Mouse (Mus musculus): Measurements from ENCODE around the gene Prkar1b. TPM values are rescaled to one million over a fixed set of nuclear protein-coding genes. Genes with fewer than 3 reads are reported as not detected.

The Prkar1b gene
- total RNA-seq, 2 experiments from 2014 or later: 499 to 505 TPM

DNA sequence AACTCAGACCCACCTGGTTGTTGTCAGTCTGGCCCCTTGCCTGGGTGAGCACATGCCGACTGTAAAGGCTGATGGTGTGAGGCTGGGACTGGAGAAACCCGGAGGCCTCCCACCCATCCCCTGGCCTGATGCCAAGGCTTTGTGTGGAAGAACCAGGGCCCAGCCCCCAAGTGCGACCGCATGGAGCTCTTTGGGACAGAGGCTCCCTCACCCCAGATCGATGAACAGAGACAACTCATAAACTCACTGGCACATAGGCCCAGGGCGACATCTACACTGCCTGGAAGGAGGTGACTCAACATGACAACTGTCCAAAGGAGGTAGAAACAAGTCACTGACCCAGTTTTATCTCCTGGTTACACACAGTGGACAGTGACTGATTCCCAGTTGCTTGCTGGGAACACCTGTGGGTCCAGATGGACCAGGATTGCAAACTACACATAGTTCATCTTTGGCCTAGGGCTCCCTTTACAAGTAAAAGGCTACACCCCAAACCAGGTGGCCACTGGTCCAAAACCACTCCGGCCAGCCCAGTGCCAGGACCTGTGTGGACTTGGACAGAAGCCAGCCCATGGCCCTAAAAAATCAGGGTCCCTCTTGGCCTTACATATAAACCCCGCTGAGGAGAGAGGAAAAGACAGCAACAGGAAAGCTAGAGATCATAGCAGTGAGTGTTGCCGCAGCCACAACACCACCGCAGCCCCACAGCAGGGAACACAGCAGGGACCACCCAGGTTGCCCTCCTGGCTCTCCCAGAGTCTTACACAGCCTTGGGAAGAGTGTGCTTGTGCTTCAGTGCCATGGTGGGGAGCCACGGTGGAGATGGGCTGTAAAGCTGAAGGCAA, 72.3 kb downstream of the Prkar1b start:
- intact Hi-C loops (cut with DNase I): loop anchor here (5.0 kb wide), 1 partner anchor 230 kb away; no protein-coding TSS in a partner anchor
- peak; percentile 26 to 65 for DNase-seq (ENCODE audit: extremely low spot score in 1 of 2, low spot score in 2 of 2)

DNA sequence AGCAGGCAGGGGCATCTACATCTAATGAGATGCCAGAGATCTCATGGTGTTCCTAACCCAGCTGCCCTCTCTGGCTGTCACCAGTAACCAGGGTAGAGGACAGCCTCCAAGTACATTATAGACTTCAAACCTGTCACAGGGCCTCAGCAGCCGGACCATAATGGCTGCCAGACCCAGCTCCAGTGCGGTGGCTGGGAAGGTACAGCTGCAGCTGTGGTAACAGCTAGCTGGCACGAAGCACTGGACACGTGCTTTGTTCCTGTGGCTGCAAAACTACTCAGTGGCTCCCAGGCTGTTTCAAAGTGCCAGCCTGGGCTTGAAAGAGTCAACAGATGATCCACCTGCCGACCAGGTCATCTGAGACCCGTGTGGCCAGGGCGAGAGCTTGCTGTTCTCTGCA, 73.4 kb downstream of the Prkar1b start:
- intact Hi-C loops (cut with DNase I): loop anchor here (5.0 kb wide), 1 partner anchor 229 kb away; no protein-coding TSS in a partner anchor
- DNase-seq (ENCODE audit: extremely low spot score in 1 of 2, low spot score in 2 of 2): peak in 1 of 2 experiments; percentile 22

DNA sequence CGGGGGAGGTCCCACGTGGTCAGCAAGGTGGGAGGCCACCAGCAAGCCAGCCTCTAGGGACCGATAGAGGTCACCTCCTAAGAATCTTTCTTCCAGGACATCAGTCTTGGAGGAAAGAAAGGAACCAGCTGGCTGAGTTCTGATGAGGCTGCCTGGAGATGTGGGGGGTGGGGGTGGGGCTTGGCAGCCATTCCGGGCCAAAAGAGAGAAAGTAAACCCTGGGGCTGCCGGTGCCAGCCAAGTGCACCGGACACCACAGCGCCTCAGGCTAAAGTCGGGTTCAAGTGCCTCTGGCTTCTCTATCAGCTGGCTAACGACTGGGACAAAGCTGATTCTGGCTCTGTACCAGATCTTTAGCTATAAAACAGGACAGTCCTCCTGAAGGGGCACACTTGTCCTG, 74.0 kb downstream of the Prkar1b start:
- peak in 1 of 2 experiments; percentile 23 for DNase-seq (ENCODE audit: extremely low spot score in 1 of 2, low spot score in 2 of 2)
- intact Hi-C loops (cut with DNase I): loop anchor here (5.0 kb wide), 1 partner anchor 228 kb away; no protein-coding TSS in a partner anchor

DNA sequence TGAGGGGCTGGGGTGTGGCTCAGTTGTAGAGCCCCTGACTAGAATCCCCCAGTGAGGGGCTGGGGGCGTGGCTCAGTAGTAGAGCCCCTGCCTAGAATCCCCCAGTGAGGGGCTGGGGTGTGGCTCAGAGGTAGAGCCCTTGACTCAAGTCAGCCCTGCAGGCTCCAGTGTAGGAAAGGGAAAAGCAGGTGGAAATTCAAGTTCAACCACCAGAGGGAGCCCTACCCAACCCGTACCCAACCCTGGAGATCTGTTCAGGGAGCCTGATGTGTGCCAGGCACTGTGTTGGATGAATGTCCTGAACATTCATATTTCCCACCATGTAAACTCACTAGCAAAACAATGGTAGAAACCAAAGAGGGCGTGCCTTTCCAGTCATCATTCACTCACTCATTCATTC, 74.7 kb downstream of the Prkar1b start:
- intact Hi-C loops (cut with DNase I): loop anchor here (5.0 kb wide), 1 partner anchor 228 kb away; no protein-coding TSS in a partner anchor
- peak in 1 of 2 experiments; percentile 59 for DNase-seq (ENCODE audit: extremely low spot score in 1 of 2, low spot score in 2 of 2)

DNA sequence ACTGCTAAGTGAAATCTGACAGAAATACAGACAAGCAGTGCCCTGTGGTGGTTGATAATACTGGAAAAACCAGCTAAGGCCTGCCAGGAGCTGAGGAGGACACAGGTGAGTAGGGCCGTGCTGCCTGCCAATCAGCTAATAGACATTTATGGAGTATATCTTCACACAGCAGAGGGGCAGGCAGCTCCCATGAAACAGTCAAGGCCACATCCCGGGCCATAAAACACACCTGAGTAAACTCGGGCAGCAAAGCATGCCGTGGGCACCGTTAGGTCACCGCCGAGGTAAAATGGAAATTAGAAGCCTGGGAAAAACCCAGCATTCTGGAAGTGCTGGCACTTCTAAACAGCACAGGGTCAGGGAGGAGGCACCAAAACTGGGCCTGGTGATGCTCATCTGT, 75.8 kb downstream of the Prkar1b start:
- intact Hi-C loops (cut with DNase I): no loop called here
- peak in 1 of 2 experiments; percentile 9 for DNase-seq (ENCODE audit: extremely low spot score in 1 of 2, low spot score in 2 of 2)

DNA sequence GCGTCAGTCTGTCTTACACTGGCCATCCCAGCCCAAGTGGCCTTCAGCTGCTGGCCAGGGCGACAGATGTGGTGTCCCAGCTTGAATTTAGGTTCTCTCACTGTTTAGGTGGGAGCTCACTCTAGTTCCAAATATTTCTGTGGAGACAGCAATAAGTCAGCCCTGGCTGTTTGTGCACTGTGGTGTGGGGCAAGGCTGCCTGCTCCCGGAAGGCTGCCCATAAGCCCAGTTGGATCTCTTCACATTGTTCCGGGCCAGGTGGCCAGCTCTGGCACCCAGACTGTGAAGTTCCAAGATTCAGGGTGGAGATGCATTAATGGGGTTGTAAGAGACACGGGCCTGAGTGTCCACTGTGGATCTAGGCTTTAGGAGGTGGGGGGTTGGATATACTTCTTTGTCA, 76.9 kb downstream of the Prkar1b start:
- DNase-seq (ENCODE audit: extremely low spot score in 1 of 2, low spot score in 2 of 2): peak in 1 of 2 experiments; percentile 13
- intact Hi-C loops (cut with DNase I): no loop called here

DNA sequence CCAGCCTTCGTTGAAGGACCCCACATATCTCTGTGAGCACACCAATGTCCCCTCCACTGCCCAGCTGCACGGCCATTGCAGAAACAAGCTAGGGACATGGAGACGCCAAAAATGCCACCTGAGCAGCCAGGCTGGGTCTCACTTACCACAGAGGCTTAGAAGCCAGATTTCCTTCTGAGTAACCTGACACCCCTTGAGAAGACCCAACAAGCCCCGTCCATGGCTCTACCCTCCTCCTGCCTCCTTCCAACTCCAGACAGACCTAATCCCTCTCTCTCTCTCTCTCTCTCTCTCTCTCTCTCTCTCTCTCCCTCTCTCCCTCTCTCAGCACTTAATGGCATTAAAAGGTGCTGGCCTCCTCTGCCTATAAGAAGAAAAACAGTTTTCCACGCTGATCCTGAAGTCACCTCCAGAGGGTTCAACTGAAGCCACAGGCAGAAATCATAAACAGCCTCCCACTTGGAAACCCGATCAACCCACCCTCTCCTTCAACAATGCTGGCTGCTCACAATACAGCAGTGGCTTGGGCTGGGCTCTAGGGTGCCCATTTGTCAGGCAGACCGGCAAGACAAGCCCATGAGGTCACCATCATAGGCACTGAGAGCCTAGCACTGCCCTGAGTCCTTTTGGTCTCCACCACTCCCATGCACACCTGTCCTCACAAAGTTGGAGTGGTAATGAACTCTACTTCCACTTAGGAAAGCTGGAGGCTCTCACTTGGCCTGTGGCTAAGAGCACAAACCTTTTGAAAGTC, 82.8 kb downstream of the Prkar1b start:
- intact Hi-C loops (cut with DNase I): no loop called here
- DNase-seq (ENCODE audit: extremely low spot score in 1 of 2, low spot score in 2 of 2): no peak

DNA sequence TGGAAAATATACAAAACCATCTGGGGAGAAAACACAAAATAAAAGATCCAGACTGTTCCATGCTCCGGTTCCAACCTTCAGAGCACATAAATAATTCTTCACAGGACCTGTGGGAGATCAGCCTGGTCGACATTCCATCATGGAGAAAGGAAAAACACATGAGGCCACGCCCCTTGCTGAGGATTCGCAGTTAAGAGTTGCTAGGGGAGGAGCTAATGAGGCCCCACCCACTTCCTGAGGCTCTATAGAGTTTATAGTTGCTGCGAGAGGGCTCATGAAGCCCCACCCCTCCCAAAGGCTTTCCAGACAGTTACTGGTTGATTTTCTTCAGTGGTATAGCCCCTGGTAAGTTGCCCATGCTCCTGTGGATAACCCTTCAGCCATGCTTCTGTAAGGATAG, 85.2 kb downstream of the Prkar1b start:
- peak in 1 of 2 experiments; percentile 57 for DNase-seq (ENCODE audit: extremely low spot score in 1 of 2, low spot score in 2 of 2)
- intact Hi-C loops (cut with DNase I): no loop called here

DNA sequence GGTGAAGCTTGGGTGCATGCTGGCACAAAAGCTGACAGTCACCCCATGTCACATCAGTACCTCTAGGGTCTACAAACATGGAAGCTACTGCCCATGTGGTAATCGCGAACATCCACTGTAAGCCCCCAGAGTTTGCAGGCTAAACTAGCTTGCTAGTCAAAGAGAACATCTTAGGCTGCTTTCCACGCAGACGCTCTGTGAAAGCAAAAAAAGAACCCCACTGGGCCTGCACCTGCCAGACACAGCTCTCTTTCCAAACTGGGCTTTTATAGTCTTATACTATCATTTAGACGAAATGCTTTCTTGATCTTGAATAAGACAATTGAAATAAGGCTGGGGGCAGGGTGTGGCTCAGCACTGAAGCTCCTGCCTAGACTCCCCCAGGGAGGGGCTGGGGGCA, 88.1 kb downstream of the Prkar1b start:
- DNase-seq (ENCODE audit: extremely low spot score in 1 of 2, low spot score in 2 of 2): no peak
- intact Hi-C loops (cut with DNase I): no loop called here

DNA sequence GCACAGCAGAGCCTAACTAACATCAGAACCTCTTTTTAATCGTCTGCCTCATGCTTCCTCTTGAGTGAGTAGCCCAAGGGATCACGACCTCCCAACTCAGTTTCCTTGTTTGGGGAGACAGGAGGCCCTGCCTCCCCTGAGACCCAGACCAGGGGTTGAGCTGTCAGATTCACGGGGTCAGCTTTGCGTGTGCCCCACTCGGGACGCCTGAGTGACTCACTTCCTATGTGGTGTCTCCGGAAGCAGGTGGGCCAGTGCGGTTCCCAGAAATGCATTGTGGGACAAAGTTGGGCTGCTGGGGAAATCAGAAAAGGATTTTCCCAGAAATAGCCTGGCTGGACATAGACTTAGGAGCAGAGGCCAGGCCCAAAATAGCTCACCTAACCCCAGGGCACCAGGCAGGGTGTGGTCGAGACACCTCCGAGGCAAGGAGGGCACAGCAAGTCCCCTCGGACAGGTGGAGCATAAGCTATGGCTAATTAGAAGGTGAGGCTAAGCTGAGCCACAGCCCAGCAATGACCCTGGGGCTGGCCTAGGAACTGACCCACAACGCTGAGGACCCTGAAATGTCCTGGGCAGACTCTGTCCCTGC, 89.2 kb downstream of the Prkar1b start:
- intact Hi-C loops (cut with DNase I): no loop called here
- DNase-seq (ENCODE audit: extremely low spot score in 1 of 2, low spot score in 2 of 2): no peak

DNA sequence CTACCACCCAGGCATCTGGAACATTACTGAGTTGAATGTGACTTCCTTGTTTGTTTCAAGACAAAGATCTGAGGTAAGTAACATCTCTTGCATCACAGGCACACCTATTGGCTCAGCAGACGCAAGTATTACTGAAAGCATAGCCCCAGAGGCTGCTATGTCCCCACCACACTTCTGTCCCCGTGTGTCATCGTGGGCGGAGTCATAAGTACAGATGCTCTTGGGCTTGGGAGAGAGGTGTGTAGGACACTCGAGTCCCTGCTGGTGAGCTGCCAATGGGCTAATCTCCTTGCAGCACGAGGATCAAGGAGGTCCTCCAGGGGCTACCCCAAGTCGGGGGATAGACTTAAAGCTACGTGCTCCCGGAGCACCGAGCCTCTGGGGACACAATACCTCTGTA, 96.6 kb downstream of the Prkar1b start:
- DNase-seq (ENCODE audit: extremely low spot score in 1 of 2, low spot score in 2 of 2): no peak
- intact Hi-C loops (cut with DNase I): no loop called here

DNA sequence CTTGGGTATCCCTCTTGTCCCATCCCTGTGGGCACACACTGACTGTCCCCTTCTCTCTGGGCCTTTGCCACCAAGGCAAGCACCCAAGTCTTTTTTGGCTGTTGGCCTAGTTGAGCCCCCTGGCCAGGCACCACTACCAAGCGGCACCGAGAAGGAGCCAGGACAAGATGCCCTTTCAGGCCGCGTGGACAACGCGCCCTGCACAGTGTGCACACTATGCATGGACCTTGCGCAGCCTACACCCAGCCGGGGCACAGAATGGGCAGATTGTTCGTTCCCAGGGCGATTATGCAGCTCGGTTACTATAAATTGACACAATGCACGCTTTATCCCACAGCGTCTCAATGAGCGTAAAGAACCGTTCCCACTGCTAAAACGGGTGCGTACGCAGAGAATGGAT, 98.5 kb downstream of the Prkar1b start:
- intact Hi-C loops (cut with DNase I): no loop called here
- peak; percentile 54 to 56 for DNase-seq (ENCODE audit: extremely low spot score in 1 of 2, low spot score in 2 of 2)

DNA sequence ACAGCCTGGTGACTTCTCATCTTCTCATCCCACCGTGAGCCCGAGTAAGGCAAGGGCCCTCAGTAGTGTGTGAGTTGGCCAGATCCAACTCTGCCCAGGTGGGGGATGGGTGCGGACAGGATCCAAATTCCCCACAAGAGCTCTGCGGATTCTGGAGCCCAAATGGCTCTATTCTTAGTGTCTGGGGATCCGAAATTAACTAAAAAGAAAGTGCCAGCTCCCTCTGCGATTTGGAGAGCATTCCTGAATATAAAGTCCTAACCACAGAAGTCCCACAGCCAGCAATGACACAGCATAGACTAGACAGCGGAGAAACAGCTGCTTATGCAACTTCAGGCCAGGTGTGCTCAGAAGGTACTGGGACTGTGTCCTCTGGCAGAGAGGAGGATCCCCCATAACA, 100.4 kb downstream of the Prkar1b start:
- intact Hi-C loops (cut with DNase I): no loop called here
- DNase-seq (ENCODE audit: extremely low spot score in 1 of 2, low spot score in 2 of 2): peak; percentile 57 to 60

DNA sequence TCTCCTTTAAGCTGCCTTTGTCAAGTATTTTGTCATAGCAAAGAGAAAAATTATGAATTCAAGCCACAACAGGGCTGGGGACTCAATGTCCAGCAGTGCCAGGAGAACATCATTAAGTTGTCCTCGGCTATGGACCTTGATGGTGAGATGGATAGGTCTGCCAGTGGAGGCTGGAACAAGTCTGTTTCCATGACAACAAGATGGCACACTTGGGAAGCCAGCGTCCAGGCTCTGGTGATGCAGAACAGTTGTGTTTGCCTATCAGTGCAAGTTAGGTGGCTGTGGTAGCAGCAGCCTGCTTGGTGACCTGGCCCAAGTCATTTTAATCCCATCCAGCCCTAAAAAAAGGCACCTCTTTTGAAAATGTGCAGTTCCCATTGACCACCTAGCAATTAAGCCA, 102.6 kb downstream of the Prkar1b start:
- no peak for DNase-seq (ENCODE audit: extremely low spot score in 1 of 2, low spot score in 2 of 2)

DNA sequence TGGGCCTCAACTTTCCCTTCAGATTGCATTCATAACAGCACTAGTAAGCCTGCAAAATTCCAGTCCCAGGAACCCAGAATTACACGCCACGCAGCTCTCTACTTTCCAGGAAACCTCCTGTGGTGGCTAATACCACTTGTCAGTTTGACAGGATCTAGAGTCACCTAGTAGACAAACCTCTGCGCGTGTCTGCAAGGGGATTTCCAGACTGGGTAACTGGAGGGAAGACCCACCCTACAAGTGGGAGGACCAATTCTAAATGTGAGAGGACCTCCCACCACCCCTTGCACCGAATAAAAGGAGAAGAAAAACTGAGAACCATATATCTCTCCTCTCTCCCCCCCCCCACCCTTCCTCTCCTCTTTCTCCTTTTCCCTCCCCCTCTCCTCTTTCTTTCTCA, 103.2 kb downstream of the Prkar1b start:
- no peak for DNase-seq (ENCODE audit: extremely low spot score in 1 of 2, low spot score in 2 of 2)
- intact Hi-C loops (cut with DNase I): no loop called here

More for the DNA sequence above, 102.6 kb downstream of the Prkar1b start:
- intact Hi-C loops (cut with DNase I): no loop called here

DNA sequence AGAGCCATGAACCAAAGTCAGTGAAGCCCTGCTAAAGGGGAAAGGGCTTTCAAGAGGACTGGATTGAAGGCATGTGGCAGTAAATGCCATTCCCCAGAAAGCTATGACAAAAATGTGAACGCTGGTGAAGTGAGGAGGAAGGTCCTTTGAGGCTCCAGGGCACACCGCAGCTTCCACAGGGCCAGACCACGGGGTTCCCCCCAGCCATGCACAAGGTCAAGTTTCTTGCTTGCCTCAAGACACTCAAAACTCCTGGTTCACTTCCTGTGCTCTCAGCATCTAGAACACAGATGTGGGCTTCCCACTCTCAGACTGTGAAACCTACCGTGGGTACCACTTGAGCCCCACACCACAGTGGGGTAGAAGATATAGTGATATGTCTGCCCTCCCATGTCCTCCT, 106.3 kb downstream of the Prkar1b start:
- intact Hi-C loops (cut with DNase I): no loop called here
- DNase-seq (ENCODE audit: extremely low spot score in 1 of 2, low spot score in 2 of 2): no peak

DNA sequence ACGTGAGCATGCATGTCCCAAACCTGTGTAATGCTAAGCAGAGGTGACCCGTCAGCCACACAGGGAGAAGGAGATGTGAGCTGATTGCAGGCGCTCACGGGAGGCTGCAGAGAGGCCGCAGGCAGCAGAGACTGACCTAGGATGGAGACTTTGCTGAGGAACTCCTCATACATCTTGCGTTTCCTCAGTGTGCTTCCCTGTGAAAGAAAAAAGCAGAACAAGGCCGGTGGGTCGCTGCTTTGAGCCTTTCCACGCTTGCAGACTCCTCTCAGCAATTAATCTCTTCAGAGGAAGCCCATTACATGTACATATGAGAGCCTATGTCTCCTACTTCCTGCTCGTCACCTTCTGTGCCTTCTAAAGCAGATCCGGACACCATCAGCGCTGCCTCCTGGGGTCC, 107.5 kb downstream of the Prkar1b start:
- intact Hi-C loops (cut with DNase I): no loop called here
- DNase-seq (ENCODE audit: extremely low spot score in 1 of 2, low spot score in 2 of 2): no peak

DNA sequence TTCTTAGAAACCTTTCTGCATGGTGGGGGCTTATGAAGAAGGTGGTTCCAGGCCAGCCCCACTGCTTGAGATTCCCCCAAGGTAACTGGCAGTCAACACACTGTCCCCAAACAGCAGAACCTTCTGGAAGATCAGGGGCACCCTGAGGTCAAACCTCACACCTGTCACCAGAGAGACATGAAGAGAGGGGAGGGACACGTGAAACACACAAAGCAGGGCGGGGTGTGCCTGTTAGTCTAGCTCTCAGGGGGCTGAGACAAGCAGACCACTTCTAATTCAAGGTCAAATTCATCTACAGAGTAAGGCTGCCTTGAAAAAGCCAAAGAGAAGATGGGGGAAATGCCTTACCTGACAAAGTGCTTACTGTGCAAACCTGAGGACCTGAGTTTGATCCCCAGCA, 114.6 kb downstream of the Prkar1b start:
- intact Hi-C loops (cut with DNase I): no loop called here

DNA sequence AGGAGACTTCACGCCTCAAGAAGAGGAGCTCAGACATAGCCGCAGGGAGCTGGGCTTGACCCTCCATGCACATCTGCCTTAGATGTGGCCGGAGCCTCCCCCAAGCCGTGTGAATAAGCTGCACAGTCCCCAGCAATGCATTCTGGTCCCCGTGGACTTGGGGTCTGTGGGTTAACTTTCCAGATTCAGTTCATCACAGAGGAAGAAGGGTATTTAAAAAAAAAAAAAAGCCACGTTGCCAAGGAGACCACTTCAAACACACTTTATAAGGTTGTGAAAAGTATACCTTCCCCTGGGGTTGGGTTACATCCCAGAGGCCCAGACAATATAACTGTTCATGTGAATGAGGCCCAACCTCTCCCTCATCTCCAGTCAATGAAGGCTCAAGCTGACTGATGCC, 115.1 kb downstream of the Prkar1b start:
- intact Hi-C loops (cut with DNase I): no loop called here
- DNase-seq (ENCODE audit: extremely low spot score in 1 of 2, low spot score in 2 of 2): no peak

More for the DNA sequence above, 114.6 kb downstream of the Prkar1b start:
- no peak for DNase-seq (ENCODE audit: extremely low spot score in 1 of 2, low spot score in 2 of 2)

All from left cerebral cortex, postnatal 10 days (tissue).